Mouse (Mus musculus) E14TG2a.4 (cell line): ENCODE measurements around the gene Dock2.

Experiments used
- CTCF ChIP-seq: conservative IDR thresholded peaks from 2 replicates; pipeline ENCODE4 v1.5.1; 2014; ENCODE audit warnings: low read length
- POU5F1 ChIP-seq: IDR thresholded peaks from 2 replicates; pipeline ENCODE4 v1.6.1; 2014; ENCODE audit warnings: low read length, borderline replicate concordance

- TF ChIP-seq CTCF (no peak), POU5F1 (no peak)
Measured at GRCm38 (mm10) chr11:34332344-34333031, 451.2 kb downstream of the Dock2 start.
